Mouse (Mus musculus) liver, adult (tissue): ENCODE measurements around the gene Gm11733.

ENCODE experiments used
- GATA4 ChIP-seq: IDR thresholded peaks from 2 replicates; pipeline ENCODE4 v1.6.1; 2014; ENCODE audit warnings: mild to moderate bottlenecking, low read length; ENCODE audit not compliant: insufficient replicate concordance

The Gm11733 gene

DNA sequence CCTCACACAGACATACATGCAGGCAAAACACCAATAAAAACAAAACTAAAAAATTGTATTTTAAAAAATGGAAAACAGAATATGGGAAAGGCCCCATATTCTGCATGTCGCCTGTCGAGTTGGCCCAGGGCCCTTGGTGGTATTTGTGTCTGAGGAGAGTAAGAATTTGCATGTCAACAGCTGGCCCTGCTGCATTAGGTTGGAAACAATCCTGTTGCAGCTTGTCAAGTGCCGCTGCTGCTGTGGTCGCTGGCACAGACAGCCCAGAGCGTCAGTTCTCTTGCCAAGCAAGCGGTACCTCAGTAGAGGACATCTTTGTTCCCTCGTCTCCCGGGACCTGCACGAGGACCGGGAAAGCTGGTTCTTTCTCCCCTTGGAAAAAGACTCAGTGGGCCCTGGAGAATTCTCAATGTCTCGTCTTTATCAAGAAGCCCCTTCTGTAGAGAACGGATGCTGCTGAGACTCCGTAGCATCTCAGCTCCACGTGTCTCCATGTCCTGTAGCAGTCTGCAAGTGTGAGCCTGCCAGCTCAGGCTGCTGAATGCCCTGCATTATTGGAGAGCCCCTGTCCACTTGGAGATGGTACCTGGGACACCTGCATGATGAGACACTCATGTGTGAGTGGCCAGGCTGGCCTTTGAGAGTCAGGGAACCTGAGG is 12.4 kb upstream of the Gm11733 start:
- TF ChIP-seq GATA4, result no peak

DNA sequence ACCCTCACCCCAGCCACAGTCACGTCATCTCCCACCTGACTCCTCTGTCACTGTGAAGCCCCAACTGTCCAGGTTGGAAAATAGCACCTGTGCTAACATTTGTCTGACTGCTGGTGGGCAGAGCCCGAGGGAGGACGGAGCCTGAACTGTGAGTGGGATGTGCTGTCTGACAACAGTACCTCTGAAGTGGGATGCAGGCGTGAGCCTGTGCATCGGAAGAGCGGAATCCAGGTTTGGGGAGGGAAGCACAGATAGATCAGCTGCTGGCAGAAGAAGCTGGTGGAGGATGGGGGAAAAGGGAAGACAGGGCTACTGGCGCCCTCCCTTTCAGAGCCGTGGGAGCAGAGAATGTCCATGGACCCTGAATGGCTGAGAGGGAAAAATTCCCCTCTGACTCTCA is 11.3 kb upstream of the Gm11733 start:
- TF ChIP-seq GATA4, result no peak

DNA sequence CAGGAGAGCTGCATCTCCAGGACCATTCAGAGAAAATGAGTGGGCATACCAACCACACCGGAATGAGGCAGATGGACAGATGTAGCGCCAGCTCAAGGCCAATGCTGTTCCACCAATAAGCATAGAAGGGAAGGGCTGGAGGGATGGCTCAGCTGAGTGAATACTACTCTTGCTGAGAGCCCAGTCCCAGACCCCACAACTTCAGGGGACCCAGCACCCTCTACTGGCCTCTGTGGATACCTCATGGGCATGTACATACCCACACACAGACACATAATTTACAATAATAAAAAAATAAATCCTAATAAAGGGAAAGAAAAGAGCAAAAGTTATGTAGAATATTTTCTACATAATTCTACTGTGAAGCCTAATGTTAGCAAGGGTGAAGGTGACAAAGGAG is 9.0 kb upstream of the Gm11733 start:
- TF ChIP-seq GATA4, result no peak

DNA sequence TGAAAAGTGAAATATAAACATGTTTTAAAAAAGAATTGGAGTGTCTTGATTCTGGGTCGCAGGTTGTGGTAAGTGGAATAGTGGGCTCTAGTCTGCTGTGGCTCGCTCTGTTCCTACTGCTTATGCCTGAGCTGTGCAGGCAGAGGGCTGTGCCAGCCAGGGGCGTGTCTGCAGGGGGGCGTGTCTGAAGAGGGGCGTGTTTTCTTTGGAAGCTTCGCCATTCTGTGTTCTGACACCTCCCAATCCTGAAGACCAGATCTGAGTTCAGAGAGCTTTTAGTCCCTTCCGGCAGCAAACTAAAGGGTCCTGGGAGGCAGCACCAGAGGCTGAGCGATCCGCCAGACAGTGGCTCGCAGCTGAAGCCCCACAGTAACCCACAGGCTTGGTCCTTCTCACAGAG is 8.5 kb upstream of the Gm11733 start:
- TF ChIP-seq GATA4, result no peak

DNA sequence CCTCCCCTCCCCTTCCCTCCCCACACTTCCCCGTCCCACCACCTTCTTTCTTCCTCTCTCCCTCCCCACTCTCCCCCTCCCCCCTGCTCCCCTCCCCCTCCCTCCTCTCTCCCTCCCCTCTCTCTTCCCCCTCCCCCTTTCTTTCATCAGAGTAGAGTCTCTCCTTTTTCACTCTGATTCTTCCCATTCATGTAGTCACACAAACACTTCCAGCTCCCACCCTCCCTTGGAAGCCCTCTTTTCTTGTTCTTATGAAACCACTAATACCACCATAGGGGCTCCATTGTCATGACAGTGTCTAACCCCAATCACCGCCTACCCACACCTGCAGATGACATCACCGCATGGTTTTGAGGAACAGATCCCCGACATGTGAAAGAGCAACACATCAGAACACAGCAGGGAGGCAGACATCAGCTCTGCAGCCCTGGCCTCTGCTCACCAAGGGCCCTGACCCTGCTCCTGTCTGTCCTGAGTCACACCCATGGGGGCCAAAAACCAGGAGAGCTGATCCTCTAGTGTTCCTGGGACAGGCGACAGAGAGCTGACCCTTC is 7.5 kb upstream of the Gm11733 start:
- no peak for TF ChIP-seq GATA4

DNA sequence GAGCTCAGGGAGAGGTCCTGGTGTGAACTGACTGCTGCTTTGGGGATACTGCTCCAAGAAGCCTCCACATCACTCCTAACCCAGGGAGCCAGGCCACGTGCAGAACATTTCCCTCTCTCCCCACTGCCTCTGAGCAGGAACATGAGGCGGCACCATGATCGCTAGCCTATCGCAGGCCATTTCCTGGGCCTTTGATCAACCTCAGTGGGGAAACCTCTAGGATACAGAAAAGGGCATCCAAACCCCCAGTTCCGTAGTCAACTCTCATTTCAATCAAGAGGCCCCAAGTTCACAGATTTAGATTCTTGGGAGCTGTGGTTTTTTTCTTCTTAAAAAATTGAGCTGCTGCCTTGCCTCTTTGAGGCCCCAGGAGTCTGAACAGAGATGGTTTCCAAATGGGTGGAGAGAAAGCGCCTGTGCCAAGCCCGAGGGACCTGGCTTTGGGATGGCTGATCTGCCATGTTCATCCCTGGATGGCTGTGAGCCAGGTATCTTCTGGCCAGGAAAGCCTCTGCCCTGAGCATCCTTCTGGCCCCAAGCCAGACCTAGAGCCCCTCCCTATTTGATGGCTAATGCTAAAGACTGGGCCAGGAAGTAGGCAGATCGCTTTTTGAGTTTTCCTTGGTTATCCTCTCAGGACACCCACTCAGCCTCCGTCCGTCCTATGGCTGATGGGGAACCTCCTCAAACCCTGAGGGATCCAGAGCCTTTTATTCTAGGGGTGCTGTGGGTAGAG is 5.7 kb upstream of the Gm11733 start:
- no peak for TF ChIP-seq GATA4

DNA sequence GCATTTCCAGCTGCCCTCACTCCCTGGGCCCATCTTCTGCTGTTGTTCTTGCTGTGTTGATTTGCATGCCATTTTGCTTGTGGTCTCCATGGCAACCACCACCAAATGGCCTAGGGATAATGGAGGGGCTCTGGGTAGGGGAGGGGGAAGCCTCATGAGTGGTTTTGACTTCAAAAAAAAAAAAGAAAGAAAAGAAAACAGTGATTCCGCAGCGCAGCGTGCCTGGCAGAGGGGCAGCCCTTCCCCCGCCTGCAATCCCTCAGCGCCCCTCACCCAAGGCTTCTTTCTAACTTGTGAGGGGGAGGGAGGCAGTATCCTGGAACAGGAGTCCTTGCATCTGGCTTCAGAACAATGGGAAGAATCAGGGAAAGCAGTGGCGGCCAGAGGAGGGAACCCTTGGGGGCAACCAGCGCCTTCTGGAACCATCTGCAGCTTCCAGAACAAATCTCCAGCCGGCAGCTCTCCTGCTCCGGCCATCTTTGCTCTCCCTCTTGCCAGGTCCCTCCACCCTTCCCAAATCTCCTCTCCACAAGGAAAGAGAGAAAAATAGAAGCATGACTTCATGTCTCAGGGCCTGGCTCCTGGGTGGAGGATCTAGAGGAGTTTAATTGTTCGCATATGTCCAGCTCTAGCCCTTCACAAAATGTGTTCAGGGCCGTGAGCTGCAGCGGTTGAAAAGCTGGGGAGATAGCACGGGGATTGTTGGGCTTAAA is 5.0 kb upstream of the Gm11733 start:
- no peak for TF ChIP-seq GATA4

DNA sequence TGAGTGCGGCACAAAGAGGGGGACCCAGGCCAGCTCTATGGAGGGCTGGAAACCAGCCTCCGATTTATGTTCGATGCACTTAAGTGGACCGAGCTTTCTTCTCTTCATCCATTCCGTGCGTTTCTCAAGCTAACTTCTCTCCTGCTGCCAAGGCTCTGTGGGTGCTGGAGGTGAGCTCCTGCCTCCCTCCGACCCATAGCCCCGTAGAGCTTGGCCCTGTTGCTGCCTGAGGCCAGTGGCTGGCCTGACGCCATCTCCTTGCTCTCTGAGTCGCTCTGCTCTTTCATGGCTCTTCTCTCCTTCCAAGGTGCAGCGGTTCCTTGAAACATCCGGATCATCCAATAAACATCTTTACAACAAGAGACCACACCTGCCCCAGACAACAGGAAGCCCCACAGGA is 4.4 kb upstream of the Gm11733 start:
- no peak for TF ChIP-seq GATA4

DNA sequence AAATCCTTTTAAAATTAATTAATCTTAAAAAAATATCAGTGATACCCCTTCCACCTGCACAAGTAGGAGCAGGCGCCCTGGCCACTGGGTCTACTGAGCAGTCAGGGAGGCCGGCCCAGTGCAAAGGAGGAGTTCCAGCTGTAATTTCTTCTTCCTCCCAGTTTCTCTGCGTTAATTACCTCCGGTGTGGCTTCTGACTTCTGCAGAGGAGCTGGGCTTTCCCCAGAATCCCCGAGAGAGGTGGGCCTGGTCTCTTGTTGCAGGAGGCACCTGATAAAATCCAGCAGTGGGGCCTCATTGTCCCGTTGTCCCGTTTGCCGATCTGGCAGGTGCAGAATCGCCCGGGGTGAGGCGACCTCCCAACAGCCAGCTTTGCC is 1.9 kb upstream of the Gm11733 start:
- TF ChIP-seq GATA4, result no peak

DNA sequence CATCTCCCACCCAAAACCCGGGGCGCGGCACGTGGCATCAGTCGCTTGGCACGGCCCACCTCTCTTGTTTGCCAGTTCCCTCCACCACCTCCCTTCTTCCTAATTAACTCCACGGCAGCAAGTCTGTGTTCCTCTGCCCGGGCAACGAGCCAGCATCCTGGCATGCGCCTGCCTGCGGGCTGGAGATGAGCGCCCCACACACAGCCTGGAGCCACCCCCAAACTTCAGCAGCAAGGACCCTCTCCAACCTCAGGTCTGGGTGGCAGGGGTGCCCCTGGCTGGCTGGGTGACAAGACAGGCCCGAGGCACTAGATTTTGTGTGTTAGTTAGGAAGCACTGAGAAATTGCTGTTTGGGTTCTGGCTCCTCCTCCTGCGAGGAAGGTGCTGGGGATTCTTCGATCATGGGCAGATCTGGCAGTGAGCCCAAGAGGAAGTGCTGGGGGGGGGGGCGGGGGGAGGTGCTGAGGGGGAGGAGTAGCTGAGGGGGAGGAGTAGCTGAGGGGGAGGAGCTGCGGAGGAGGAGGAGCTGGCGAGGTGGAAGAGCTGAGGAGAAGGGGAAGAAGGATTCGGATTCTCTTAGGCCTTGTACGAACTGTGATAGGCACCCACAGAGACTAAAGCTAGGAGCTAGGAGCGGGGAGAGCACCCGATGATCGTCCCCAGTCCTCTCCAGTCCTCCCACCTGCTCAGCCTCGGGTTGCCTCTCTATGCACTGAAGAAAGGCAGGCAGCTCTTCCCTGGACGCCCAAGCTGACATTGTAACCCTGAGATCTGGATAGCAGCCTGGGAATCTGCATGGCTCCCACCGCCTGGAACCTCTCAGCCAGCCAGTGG is 1.3 kb upstream of the Gm11733 start:
- TF ChIP-seq GATA4, result no peak

DNA sequence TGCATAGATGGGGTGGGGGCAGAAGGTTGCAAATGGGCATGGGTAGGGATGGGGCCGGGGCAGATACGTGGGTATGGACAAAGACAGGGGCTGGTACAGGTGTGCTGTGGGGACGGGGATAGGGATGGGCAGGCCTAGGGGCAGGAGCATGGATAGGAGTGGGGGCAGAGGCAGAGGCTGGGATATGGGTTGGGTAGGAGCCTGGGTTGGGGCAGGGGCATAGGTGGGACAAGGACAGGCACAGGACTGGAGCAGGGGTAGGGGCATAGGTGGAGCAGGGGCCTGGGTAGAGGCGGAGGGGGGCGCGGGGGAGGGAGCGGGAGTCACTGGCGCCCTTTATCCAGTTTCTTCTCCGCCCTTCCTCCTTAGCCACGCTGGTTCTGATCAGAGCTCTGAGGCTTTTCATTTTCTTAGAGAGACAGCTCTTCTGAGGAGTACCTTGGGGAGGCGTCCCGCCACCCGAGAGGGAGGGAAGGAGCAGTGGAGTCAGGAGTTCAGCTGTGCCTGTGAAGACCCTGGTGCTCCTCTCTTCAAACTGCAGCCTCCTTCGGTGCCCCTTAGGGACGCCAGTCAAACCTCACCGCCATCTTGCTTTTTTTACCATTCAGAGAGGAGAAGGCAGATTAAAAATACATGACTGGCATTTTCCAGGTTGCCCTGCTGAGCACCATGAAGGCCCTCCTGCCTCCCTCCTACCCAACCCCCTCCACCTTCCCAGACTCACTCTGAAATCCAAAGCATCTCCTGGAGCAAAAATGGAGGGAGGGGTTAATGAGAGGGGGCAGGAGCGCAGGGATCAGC is 7.4 kb downstream of the Gm11733 start:
- no peak for TF ChIP-seq GATA4

DNA sequence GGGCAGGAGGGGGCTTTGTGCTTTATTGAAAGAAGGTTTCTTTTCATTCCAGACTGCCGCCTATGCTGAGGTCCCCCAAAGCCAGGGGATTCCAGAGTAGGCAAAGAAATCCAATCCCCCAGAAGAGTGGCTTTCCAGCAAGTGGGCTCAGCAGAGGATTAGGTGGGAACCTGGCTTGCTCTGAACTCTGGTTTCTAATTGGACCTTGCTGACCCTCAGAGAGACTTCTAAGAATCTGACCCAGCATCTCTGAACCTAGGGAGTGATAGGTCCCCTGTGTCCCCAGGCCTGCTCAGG is 8.0 kb downstream of the Gm11733 start:
- TF ChIP-seq GATA4, result no peak

DNA sequence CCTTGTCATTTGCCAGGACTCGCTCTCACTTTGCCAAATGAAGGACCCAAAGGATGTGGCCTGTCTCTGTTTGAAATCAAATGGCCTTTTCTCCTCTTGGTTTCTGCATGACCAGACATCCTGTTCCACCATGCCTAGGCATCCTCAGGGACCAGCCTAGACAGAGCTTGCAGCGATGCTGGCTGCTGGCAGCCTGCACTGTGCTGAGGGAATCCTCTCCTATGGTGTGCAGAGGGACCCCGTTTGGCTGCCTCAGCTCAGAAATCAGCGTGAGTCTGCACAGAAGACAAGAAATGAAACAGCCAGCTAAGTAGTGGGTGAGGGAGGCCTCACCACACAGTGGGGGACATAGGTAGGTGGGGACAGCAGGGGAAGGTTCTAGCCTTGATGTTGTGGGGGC is 12.6 kb downstream of the Gm11733 start:
- no peak for TF ChIP-seq GATA4
